Mouse (Mus musculus): ENCODE results near the gene Pdk2. TPM values are rescaled to one million over a fixed set of nuclear protein-coding genes. Genes with fewer than 3 reads are reported as not detected.
A peak's percentile ranks its signal among the peaks of the same experiment; 100 is the strongest.
"Not testable (repeated sequence)": the region's sequence is repeated elsewhere in the genome, so short reads cannot be mapped to it uniquely, and the experiment has no call there.

Pdk2 gene
- polyA plus RNA-seq, 1 experiment = 219 TPM

GRCm38 (mm10) chr11:95024439-95025184, 16.5 kb downstream of the Pdk2 start:
- peak overlapping the region; percentile 86 for H3K27ac ChIP-seq (ENCODE audit: insufficient read depth, low read length)
- no peak for TF ChIP-seq CTCF (IDR thresholded peaks at IDR 0.05; ENCODE audit: borderline replicate concordance, insufficient read depth, low read depth, low read length)
- no peak for TF ChIP-seq POLR2A (IDR thresholded peaks at IDR 0.05; ENCODE audit: borderline replicate concordance, insufficient read depth, low read length)
- DNase-seq = peak; percentile 95

GRCm38 (mm10) chr11:95023481-95023880, 17.7 kb downstream of the Pdk2 start:
- peak overlapping the region; percentile 35; the same call in 1 of the 2 replicates for H3K27ac ChIP-seq (ENCODE audit: insufficient read depth, low read length)
- TF ChIP-seq POLR2A (IDR thresholded peaks at IDR 0.05; ENCODE audit: borderline replicate concordance, insufficient read depth, low read length) (no peak), CTCF (IDR thresholded peaks at IDR 0.05; ENCODE audit: borderline replicate concordance, insufficient read depth, low read depth, low read length) (no peak)
- peaks cover 60% of the 10 kb centered on the region for H3K4me1 ChIP-seq (ENCODE audit: control insufficient read depth, insufficient read depth, low read length)
- DNase-seq = no peak
- no peaks in the 10 kb centered on the region for H3K27me3 ChIP-seq (ENCODE audit: control insufficient read depth, insufficient read depth, low read length)
- no peak overlapping the region for H3K4me3 ChIP-seq (replicated peaks; ENCODE audit: insufficient read depth, low read depth, low read length)
- WGBS = 71% methylated on average over 9 of the region's 9 CpGs

More at GRCm38 (mm10) chr11:95024439-95025184, 16.5 kb downstream of the Pdk2 start:
- no peak overlapping the region for H3K4me3 ChIP-seq (replicated peaks; ENCODE audit: insufficient read depth, low read depth, low read length)
- peaks cover 71% of the 10 kb centered on the region for H3K4me1 ChIP-seq (ENCODE audit: control insufficient read depth, insufficient read depth, low read length)
- no peaks in the 10 kb centered on the region for H3K27me3 ChIP-seq (ENCODE audit: control insufficient read depth, insufficient read depth, low read length)
- 5% methylated on average over 29 of the region's 29 CpGs for WGBS

- DNase-seq = no peak
Observed at GRCm38 (mm10) chr11:95022237-95022992, 18.7 kb downstream of the Pdk2 start.

GRCm38 (mm10) chr11:95015484-95015883, 25.7 kb downstream of the Pdk2 start:
- H3K4me3 ChIP-seq (replicated peaks; ENCODE audit: insufficient read depth, low read depth, low read length) = no peak overlapping the region
- no peaks in the 10 kb centered on the region for H3K27me3 ChIP-seq (ENCODE audit: control insufficient read depth, insufficient read depth, low read length)
- H3K4me1 ChIP-seq (ENCODE audit: control insufficient read depth, insufficient read depth, low read length) = peaks cover 44% of the 10 kb centered on the region
- no peak for DNase-seq
- no peak for TF ChIP-seq POLR2A (IDR thresholded peaks at IDR 0.05; ENCODE audit: borderline replicate concordance, insufficient read depth, low read length)
- 90% methylated on average over 3 of the region's 3 CpGs for WGBS
- H3K27ac ChIP-seq (ENCODE audit: insufficient read depth, low read length) = no peak overlapping the region

More at GRCm38 (mm10) chr11:95022237-95022992, 18.7 kb downstream of the Pdk2 start:
- no peaks in the 10 kb centered on the region for H3K27me3 ChIP-seq (ENCODE audit: control insufficient read depth, insufficient read depth, low read length)
- H3K4me1 ChIP-seq (ENCODE audit: control insufficient read depth, insufficient read depth, low read length) = peaks cover 57% of the 10 kb centered on the region
- no peak overlapping the region for H3K4me3 ChIP-seq (replicated peaks; ENCODE audit: insufficient read depth, low read depth, low read length)
- TF ChIP-seq POLR2A (IDR thresholded peaks at IDR 0.05; ENCODE audit: borderline replicate concordance, insufficient read depth, low read length) = no peak
- peak; percentile 52 for TF ChIP-seq CTCF (IDR thresholded peaks at IDR 0.05; ENCODE audit: borderline replicate concordance, insufficient read depth, low read depth, low read length)
- WGBS = 81% methylated on average over 10 of the region's 10 CpGs
- H3K27ac ChIP-seq (ENCODE audit: insufficient read depth, low read length) = 0 out of 2 replicates have a peak overlapping the region, but pooled peaks have one; percentile 35

GRCm38 (mm10) chr11:95012487-95012886, 28.7 kb downstream of the Pdk2 start:
- peaks cover 36% of the 10 kb centered on the region for H3K4me1 ChIP-seq (ENCODE audit: control insufficient read depth, insufficient read depth, low read length)

GRCm38 (mm10) chr11:95012075-95012474, 29.1 kb downstream of the Pdk2 start:
- TF ChIP-seq CTCF (IDR thresholded peaks at IDR 0.05; ENCODE audit: borderline replicate concordance, insufficient read depth, low read depth, low read length) = no peak
- TF ChIP-seq POLR2A (IDR thresholded peaks at IDR 0.05; ENCODE audit: borderline replicate concordance, insufficient read depth, low read length) = no peak
- peak overlapping the region; percentile 79 for H3K4me3 ChIP-seq (replicated peaks; ENCODE audit: insufficient read depth, low read depth, low read length)
- H3K4me1 ChIP-seq (ENCODE audit: control insufficient read depth, insufficient read depth, low read length) = peaks cover 32% of the 10 kb centered on the region
- no peaks in the 10 kb centered on the region for H3K27me3 ChIP-seq (ENCODE audit: control insufficient read depth, insufficient read depth, low read length)
- WGBS = 22% methylated on average over 3 of the region's 3 CpGs
- H3K27ac ChIP-seq (ENCODE audit: insufficient read depth, low read length) = peak overlapping the region; percentile 64
- no peak for DNase-seq

More at GRCm38 (mm10) chr11:95012487-95012886, 28.7 kb downstream of the Pdk2 start:
- Histone ChIP-seq H3K27me3 (ENCODE audit: control insufficient read depth, insufficient read depth, low read length) (no peaks in the 10 kb centered on the region), H3K27ac (ENCODE audit: insufficient read depth, low read length) (no peak overlapping the region), H3K4me3 (replicated peaks; ENCODE audit: insufficient read depth, low read depth, low read length) (peak overlapping the region; percentile 79)
- TF ChIP-seq POLR2A (IDR thresholded peaks at IDR 0.05; ENCODE audit: borderline replicate concordance, insufficient read depth, low read length) = no peak
- no peak for TF ChIP-seq CTCF (IDR thresholded peaks at IDR 0.05; ENCODE audit: borderline replicate concordance, insufficient read depth, low read depth, low read length)
- 21% methylated on average over 3 of the region's 3 CpGs for WGBS
- DNase-seq = no peak

GRCm38 (mm10) chr11:95011416-95011815, 29.7 kb downstream of the Pdk2 start:
- Histone ChIP-seq H3K4me3 (replicated peaks; ENCODE audit: insufficient read depth, low read depth, low read length) (peak overlapping the region; percentile 79), H3K27me3 (ENCODE audit: control insufficient read depth, insufficient read depth, low read length) (no peaks in the 10 kb centered on the region), H3K27ac (ENCODE audit: insufficient read depth, low read length) (peak overlapping the region; percentile 64), H3K4me1 (ENCODE audit: control insufficient read depth, insufficient read depth, low read length) (peaks cover 31% of the 10 kb centered on the region)
- 0% methylated on average over 1 of the region's 1 CpGs for WGBS
- TF ChIP-seq POLR2A (IDR thresholded peaks at IDR 0.05; ENCODE audit: borderline replicate concordance, insufficient read depth, low read length) (no peak), CTCF (IDR thresholded peaks at IDR 0.05; ENCODE audit: borderline replicate concordance, insufficient read depth, low read depth, low read length) (no peak)
- peak in 1 of 2 experiments; percentile 50 for DNase-seq

GRCm38 (mm10) chr11:95010841-95011403, 30.2 kb downstream of the Pdk2 start:
- H3K27me3 ChIP-seq (ENCODE audit: control insufficient read depth, insufficient read depth, low read length); DNase-seq: not testable (repeated sequence)
- Histone ChIP-seq H3K4me3 (replicated peaks; ENCODE audit: insufficient read depth, low read depth, low read length) (peak overlapping the region; percentile 81), H3K27ac (ENCODE audit: insufficient read depth, low read length) (peak overlapping the region; percentile 85), H3K4me1 (ENCODE audit: control insufficient read depth, insufficient read depth, low read length) (peaks cover 31% of the 10 kb centered on the region)
- WGBS = 3% methylated on average over 4 of the region's 4 CpGs

All from cerebellum, adult 2 months (tissue).